Mouse (Mus musculus) liver, postnatal 0 days (tissue): Measurements from ENCODE around the gene B630019K06Rik. TPM values are rescaled to one million over a fixed set of nuclear protein-coding genes. Genes with fewer than 3 reads are reported as not detected.

Experiments used
- ATAC-seq: fragments of 200-750 bp; cut with Nextera tagmentation; 2 replicates; pipeline ENCODE4 v1.8.0; 2017; ENCODE audit warnings: mild to moderate bottlenecking, moderate library complexity
- DNase-seq: peaks from one replicate; pipeline ENCODE4 v3.0.0-alpha.2; 2016
- H3K27ac ChIP-seq: fragments of 300-500 bp; sonication (generic); 2 replicates; pipeline ENCODE4 v1.5.1; 2014; ENCODE audit warnings: antibody characterized with exemption, moderate library complexity, mild to moderate bottlenecking, low read depth
- H3K27me3 ChIP-seq: fragments of 300-500 bp; sonication (generic); 2 replicates; pipeline ENCODE4 v1.6.1; 2014; ENCODE audit warnings: low read length, control low read depth, mixed read lengths; ENCODE audit not compliant: insufficient read depth
- H3K36me3 ChIP-seq: fragments of 300-500 bp; sonication (generic); replicated peaks from 2 replicates; pipeline ENCODE4 v1.6.1; 2014; ENCODE audit warnings: mild to moderate bottlenecking, control low read depth, low read length, moderate library complexity, mixed read lengths; ENCODE audit not compliant: insufficient read depth
- H3K4me1 ChIP-seq: fragments of 300-500 bp; sonication (generic); 2 replicates; pipeline ENCODE4 v1.6.1; 2014; ENCODE audit warnings: antibody characterized with exemption, mild to moderate bottlenecking, control low read depth; ENCODE audit not compliant: insufficient read depth
- H3K4me2 ChIP-seq: fragments of 300-500 bp; sonication (generic); 2 replicates; pipeline ENCODE4 v1.6.1; 2014; ENCODE audit warnings: low read depth, mild to moderate bottlenecking, low read length, moderate library complexity, mixed read lengths
- H3K4me3 ChIP-seq: fragments of 300-500 bp; sonication (generic); 2 replicates; pipeline ENCODE4 v1.5.1; 2014; ENCODE audit warnings: low read depth, low read length
- H3K9ac ChIP-seq: fragments of 300-500 bp; sonication (generic); replicated peaks from 2 replicates; pipeline ENCODE4 v1.6.1; 2014; ENCODE audit warnings: mild to moderate bottlenecking, moderate library complexity
- H3K9me3 ChIP-seq: fragments of 300-500 bp; sonication (generic); 2 replicates; pipeline ENCODE4 v1.6.1; 2016; ENCODE audit warnings: mild to moderate bottlenecking, control low read depth, low read length, mixed read lengths
- CTCF ChIP-seq: sonication (generic); IDR thresholded peaks from 2 replicates; pipeline ENCODE4 v1.5.1; 2016; ENCODE audit warnings: antibody characterized with exemption, low read depth
- EP300 ChIP-seq: IDR thresholded peaks from 2 replicates; pipeline ENCODE4 v1.6.1; 2016; ENCODE audit warnings: antibody characterized with exemption, low read depth, mild to moderate bottlenecking
- WGBS: fragments of 180-500 bp; shearing (Covaris S2); extraction: QIAGEN DNeasy Blood & Tissue Kit; methylation state at CpG from one replicate; pipeline ENCODE4 v1.1.7; 2014; ENCODE audit not compliant: insufficient replicate concordance; 5-methylcytosine and 5-hydroxymethylcytosine counted together
- polyA plus RNA-seq: library from polyadenylated mRNA; unstranded; fragments of >200 nt; fragmentation: Nextera tagmentation; extraction: Ambion mirVana; gene quantifications from 2 replicates; pipeline ENCODE4 v1.2.1, GENCODE M21; 2015

The B630019K06Rik gene
- polyA plus RNA-seq, 1 experiment from 2014 or later = 0.18 TPM

DNA sequence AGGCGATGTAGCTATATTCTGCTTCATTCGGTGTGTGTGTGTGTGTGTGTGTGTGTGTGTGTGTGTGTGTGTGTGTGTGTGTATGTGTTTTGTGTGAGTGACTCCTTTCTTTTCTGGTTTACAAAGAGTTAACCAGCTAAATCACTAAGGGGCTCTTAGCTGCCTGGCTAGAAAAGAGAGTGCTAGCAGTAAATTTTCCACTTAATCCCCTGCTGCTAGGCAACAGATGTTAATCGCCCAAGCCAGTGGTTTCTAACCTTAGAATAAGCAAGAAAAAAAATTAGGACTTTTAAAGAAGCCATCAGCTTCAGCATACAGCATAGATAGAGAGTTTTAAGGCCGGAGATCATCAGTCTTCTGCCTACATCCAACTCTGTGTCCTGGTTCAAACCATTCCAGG lies 35.1 kb downstream of the B630019K06Rik start:
- no peak overlapping the region for H3K4me3 ChIP-seq
- H3K4me1 ChIP-seq = no peaks in the 10 kb centered on the region
- H3K4me2 ChIP-seq = no peak overlapping the region
- no peak overlapping the region for H3K9ac ChIP-seq
- H3K36me3 ChIP-seq = no peaks in the 10 kb centered on the region
- H3K27ac ChIP-seq = no peak overlapping the region
- ATAC-seq = no peak
- no peaks in the 10 kb centered on the region for H3K9me3 ChIP-seq
- no peaks in the 10 kb centered on the region for H3K27me3 ChIP-seq
- WGBS = 47% methylated on average over 4 of the region's 4 CpGs
- no peak for DNase-seq
- TF ChIP-seq CTCF = no peak
- no peak for TF ChIP-seq EP300

DNA sequence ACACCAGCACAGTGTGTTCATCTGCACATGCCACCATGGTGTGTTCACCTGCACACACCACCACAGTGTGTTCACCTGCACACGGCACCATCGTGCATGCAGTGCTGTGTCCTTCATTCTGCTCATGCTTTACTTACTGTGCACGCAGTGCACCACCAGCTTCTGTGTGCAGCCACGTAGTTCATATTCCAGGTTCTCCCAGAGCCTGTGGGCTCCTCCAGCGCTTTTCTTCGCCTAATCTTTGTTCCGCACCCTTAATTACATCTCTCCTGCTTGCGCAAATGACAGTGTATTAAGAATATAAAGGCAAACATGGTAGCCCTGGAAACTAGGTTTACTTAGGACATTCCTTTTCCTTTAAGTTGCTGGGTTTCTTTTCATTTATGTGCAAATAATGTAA lies 51.9 kb downstream of the B630019K06Rik start:
- no peak overlapping the region for H3K4me2 ChIP-seq
- H3K27me3 ChIP-seq = no peaks in the 10 kb centered on the region
- H3K4me3 ChIP-seq = no peak overlapping the region
- H3K36me3 ChIP-seq = no peaks in the 10 kb centered on the region
- DNase-seq (no peak), ATAC-seq (no peak)
- WGBS = 80% methylated on average over 8 of the region's 8 CpGs
- H3K9ac ChIP-seq = no peak overlapping the region
- H3K4me1 ChIP-seq = no peaks in the 10 kb centered on the region
- H3K27ac ChIP-seq = no peak overlapping the region
- no peaks in the 10 kb centered on the region for H3K9me3 ChIP-seq
- TF ChIP-seq CTCF (no peak), EP300 (no peak)

Other genes starting within 250 kb of the B630019K06Rik start
- not detected in 2 replicates for gene Ssxb8, start 201.5 kb upstream of the B630019K06Rik start, polyA plus RNA-seq
- gene Ssx9, start 143.9 kb upstream of the B630019K06Rik start, polyA plus RNA-seq = not detected in 2 replicates
- not detected in 2 replicates for gene Ssxb5, start 88.7 kb upstream of the B630019K06Rik start, polyA plus RNA-seq
- not detected in 2 replicates for gene Gm6592, start 48.4 kb upstream of the B630019K06Rik start, polyA plus RNA-seq
- gene Gm5751, start 18.1 kb upstream of the B630019K06Rik start, polyA plus RNA-seq = not detected in 2 replicates
- not detected in 2 replicates for gene Fthl17b, start 70.6 kb downstream of the B630019K06Rik start, polyA plus RNA-seq
- gene Fthl17c, start 84.2 kb downstream of the B630019K06Rik start, polyA plus RNA-seq = not detected in 2 replicates
- gene Fthl17d, start 94.4 kb downstream of the B630019K06Rik start, polyA plus RNA-seq = not detected in 2 replicates
- gene Fthl17e, start 141.1 kb downstream of the B630019K06Rik start, polyA plus RNA-seq = not detected in 2 replicates
- gene Fthl17f, start 170.6 kb downstream of the B630019K06Rik start, polyA plus RNA-seq = not detected in 2 replicates
- not detected in 2 replicates for gene 4930402K13Rik, start 212.2 kb downstream of the B630019K06Rik start, polyA plus RNA-seq